Mouse (Mus musculus) ES-E14 (cell line): ENCODE measurements around the gene Zfp277.

Experiments used
- CHD2 ChIP-seq: IDR thresholded peaks from 2 replicates; pipeline ENCODE4 v1.6.1; 2014; ENCODE audit warnings: mild to moderate bottlenecking, low read depth, low read length, inconsistent platforms
- MAFK ChIP-seq: IDR thresholded peaks from 2 replicates; pipeline ENCODE4 v1.6.1; 2014; ENCODE audit warnings: mild to moderate bottlenecking, low read depth, low read length, inconsistent platforms; ENCODE audit not compliant: insufficient read depth
- ZC3H11A ChIP-seq: IDR thresholded peaks from 2 replicates; pipeline ENCODE4 v1.6.1; 2012; ENCODE audit warnings: low read depth, mild to moderate bottlenecking, inconsistent platforms, low read length, borderline replicate concordance
- ZNF384 ChIP-seq: IDR thresholded peaks from 2 replicates; pipeline ENCODE4 v1.6.1; 2012; ENCODE audit warnings: low read depth, low read length, inconsistent platforms

- no peak for TF ChIP-seq ZNF384
- TF ChIP-seq MAFK = no peak
- TF ChIP-seq CHD2 = no peak
- no peak for TF ChIP-seq ZC3H11A
Measured at GRCm38 (mm10) chr12:40398916-40399315, 46.8 kb downstream of the Zfp277 start.
